Mouse (Mus musculus) spleen, adult 2 months (tissue): ENCODE measurements around the gene Serpinf1. TPM values are rescaled to one million over a fixed set of nuclear protein-coding genes. Genes with fewer than 3 reads are reported as not detected.

Experiments used
- DNase-seq, 2 experiments: peaks; one replicate each; pipeline versions ENCODE4 v3.0.0 to v3.0.0-alpha.2; 2012 to 2021; ENCODE audit warnings: low spot score in 2 of 2, low read depth in 1 of 2
- H3K27ac ChIP-seq: fragments of 200-500 bp; 2 replicates; pipeline ENCODE4 v1.5.1; 2012; ENCODE audit warnings: low read length, inconsistent platforms; ENCODE audit not compliant: insufficient read depth
- H3K27me3 ChIP-seq: fragments of 200-500 bp; 2 replicates; pipeline ENCODE4 v1.6.1; 2012; ENCODE audit warnings: mild to moderate bottlenecking, moderate library complexity, low read length, inconsistent platforms; ENCODE audit not compliant: control insufficient read depth, insufficient read depth
- H3K36me3 ChIP-seq: fragments of 200-500 bp; 2 replicates; pipeline ENCODE4 v1.6.1; 2012; ENCODE audit warnings: mild to moderate bottlenecking, low read length, inconsistent platforms; ENCODE audit not compliant: control insufficient read depth, insufficient read depth
- H3K4me1 ChIP-seq: fragments of 200-500 bp; 2 replicates; pipeline ENCODE4 v1.6.1; 2011; ENCODE audit warnings: inconsistent platforms; ENCODE audit not compliant: control insufficient read depth, insufficient read depth, insufficient read length
- H3K4me3 ChIP-seq: fragments of 200-500 bp; 2 replicates; pipeline ENCODE4 v1.5.1; 2011; ENCODE audit warnings: mild to moderate bottlenecking, inconsistent platforms; ENCODE audit not compliant: insufficient read depth, insufficient read length; ENCODE audit errors: extremely low read depth
- CTCF ChIP-seq: fragments of 200-500 bp; IDR thresholded peaks from 2 replicates; pipeline ENCODE4 v1.5.1; 2011; ENCODE audit warnings: mild to moderate bottlenecking, inconsistent platforms; ENCODE audit not compliant: insufficient read depth, insufficient read length, insufficient replicate concordance; ENCODE audit errors: extremely low read depth
- POLR2A ChIP-seq: fragments of 200-500 bp; IDR thresholded peaks from 2 replicates; pipeline ENCODE4 v1.6.1; 2011; ENCODE audit warnings: low read depth, low read length, inconsistent platforms
- WGBS: fragments of 180-500 bp; shearing (Covaris S2); methylation state at CpG from one replicate; pipeline ENCODE4 v1.1.7; 2018; 5-methylcytosine and 5-hydroxymethylcytosine counted together
- polyA plus RNA-seq: library from polyadenylated mRNA; depleted of rRNA; stranded (reverse); fragments of >200 nt; gene quantifications from 2 replicates; pipeline ENCODE4 v1.2.3, GENCODE M21; 2012; rRNA removed

Gene Serpinf1
- polyA plus RNA-seq, 1 experiment, result 9.7 TPM

GRCm38 (mm10) chr11:75377125-75377524, 45.4 kb downstream of the Serpinf1 start:
- DNase-seq, result no peak
- 41% methylated on average over 1 of the region's 1 CpGs for WGBS
- TF ChIP-seq POLR2A, result no peak
- TF ChIP-seq CTCF, result no peak

More at GRCm38 (mm10) chr11:75377125-75377524, 45.4 kb downstream of the Serpinf1 start:
- no peaks in the 10 kb centered on the region for H3K4me1 ChIP-seq
- H3K36me3 ChIP-seq, result no peaks in the 10 kb centered on the region
- no peak overlapping the region for H3K4me3 ChIP-seq
- H3K27me3 ChIP-seq, result no peaks in the 10 kb centered on the region
- no peak overlapping the region for H3K27ac ChIP-seq

Other genes with a start within 250 kb of the Serpinf1 start
- 17.2 and 18.4 TPM in 2 replicates for gene Ovca2, start 243.9 kb downstream of the Serpinf1 start, polyA plus RNA-seq
- gene Dph1, start 231.5 kb downstream of the Serpinf1 start, polyA plus RNA-seq, result 29.2 and 33.3 TPM in 2 replicates
- 11.1 and 12.7 TPM in 2 replicates for gene Rtn4rl1, start 228.9 kb downstream of the Serpinf1 start, polyA plus RNA-seq
- gene Rpa1, start 74.4 kb downstream of the Serpinf1 start, polyA plus RNA-seq, result 23.6 and 26.2 TPM in 2 replicates
- gene Smyd4, start 74.3 kb downstream of the Serpinf1 start, polyA plus RNA-seq, result 4.0 and 4.7 TPM in 2 replicates
- gene Serpinf2, start 16.9 kb upstream of the Serpinf1 start, polyA plus RNA-seq, result 0.25 and 0.75 TPM in 2 replicates
- 34.4 and 46.3 TPM in 2 replicates for gene Wdr81, start 32.0 kb upstream of the Serpinf1 start, polyA plus RNA-seq
- 6.9 and 8.4 TPM in 2 replicates for gene Tlcd2, start 39.0 kb upstream of the Serpinf1 start, polyA plus RNA-seq
- gene Prpf8, start 64.1 kb upstream of the Serpinf1 start, polyA plus RNA-seq, result 64.2 and 72.8 TPM in 2 replicates
- gene Rilp, start 87.4 kb upstream of the Serpinf1 start, polyA plus RNA-seq, result 1.1 and 1.6 TPM in 2 replicates
- 11.5 and 13.5 TPM in 2 replicates for gene Scarf1, start 90.8 kb upstream of the Serpinf1 start, polyA plus RNA-seq
- 57.3 and 62.8 TPM in 2 replicates for gene Slc43a2, start 109.0 kb upstream of the Serpinf1 start, polyA plus RNA-seq
- gene Pitpna, start 165.4 kb upstream of the Serpinf1 start, polyA plus RNA-seq, result 51.7 and 54.1 TPM in 2 replicates
- 56.9 and 65.0 TPM in 2 replicates for gene Inpp5k, start 208.3 kb upstream of the Serpinf1 start, polyA plus RNA-seq
- 130 and 157 TPM in 2 replicates for gene Myo1c, start 227.8 kb upstream of the Serpinf1 start, polyA plus RNA-seq